Comparison of ENCODE assay signal across 9 mouse cellular contexts in the genomic region with DNA sequence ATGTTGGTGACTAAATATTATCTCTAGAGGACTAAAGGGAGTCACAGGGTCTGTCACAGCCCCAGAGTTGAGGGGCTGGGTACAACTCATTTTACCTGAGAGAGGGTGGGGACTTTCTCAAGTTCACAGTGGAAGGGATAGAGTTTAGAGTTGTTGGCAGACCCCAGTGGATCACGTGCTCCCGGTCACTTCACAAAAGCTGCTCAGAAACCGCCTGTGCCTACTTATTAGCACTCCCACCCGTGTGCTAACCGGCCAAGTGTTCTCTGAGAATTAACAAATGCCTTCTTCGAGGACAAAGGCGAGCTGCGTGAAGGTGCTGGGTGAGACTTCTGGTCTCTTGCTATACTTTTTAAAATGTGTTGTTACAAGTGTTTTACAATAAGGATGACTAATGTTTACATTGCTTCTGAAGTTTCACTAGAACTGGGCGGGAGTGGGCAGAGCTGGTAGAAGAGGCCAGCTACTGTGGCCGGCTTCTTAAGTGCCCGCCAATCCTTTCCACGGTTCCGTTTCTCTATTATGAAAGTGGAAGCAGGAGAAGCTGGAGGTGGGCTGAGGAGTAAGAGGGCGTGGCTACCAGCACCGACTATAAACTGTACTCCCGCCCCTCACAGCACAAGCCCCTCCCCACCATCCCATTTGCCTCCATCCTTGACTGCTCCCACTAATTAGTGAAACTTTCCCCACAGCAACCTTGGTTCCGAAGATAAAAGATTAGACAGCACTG. TPM values are rescaled to one million over a fixed set of nuclear protein-coding genes. Genes with fewer than 3 reads are reported as not detected.
DNase-seq lines count a peak whose midpoint lies in the region; ATAC-seq lines count a peak whose summit lies in the region.
"Had no signal": no experiment of that assay in that cellular context is flagged by ENCODE, and none has a peak within 500 bp of the region (broad histone marks: within the 10 kb centered on the region; RNA-seq: fewer than 3 reads in every experiment).

No protein-coding gene starts in this region.

- peak overlapping the region; percentile 23 for H3K4me3 ChIP-seq in kidney, embryonic 15.5 days (replicated peaks)
- H3K4me3 ChIP-seq: erythroblast, embryonic 14.5 days had no signal

- peak; percentile 12 for DNase-seq in embryo, embryonic 10.5 days (ENCODE audit: low spot score)
- no peak for DNase-seq in embryo, embryonic 9.5 days (ENCODE audit: extremely low spot score)
- peak; percentile 79 for DNase-seq in lung, postnatal 36 days
- DNase-seq in right cerebral cortex, postnatal 14 days = no peak
- no peak for DNase-seq in left cerebral cortex, postnatal 4 days
- no peak for DNase-seq in adrenal gland, adult 2 months

- no peak overlapping the region for H3K27ac ChIP-seq in kidney, embryonic 15.5 days

- peak overlapping the region; percentile 52 for H3K4me2 ChIP-seq in kidney, embryonic 15.5 days

- intact Hi-C loops in left cerebral cortex, postnatal 4 days (cut with DNase I) = no loop called here

- WGBS in kidney, embryonic 15.5 days = 18% methylated on average over 17 of the region's 17 CpGs

- H3K36me3 ChIP-seq in kidney, embryonic 15.5 days = no peaks in the 10 kb centered on the region

- ATAC-seq in common myeloid progenitor, adult 5-6 weeks (replicated peaks; ENCODE audit: low read depth, poor library complexity, severe bottlenecking) = peak; percentile 67
- ATAC-seq in kidney, embryonic 15.5 days (replicated peaks; ENCODE audit: low FRiP score) = peak; percentile 89

- peaks cover 14% of the 10 kb centered on the region for H3K4me1 ChIP-seq in kidney, embryonic 15.5 days

- H3K27me3 ChIP-seq in kidney, embryonic 15.5 days = no peaks in the 10 kb centered on the region

- peak overlapping the region; percentile 36 for H3K9ac ChIP-seq in kidney, embryonic 15.5 days

- no peaks in the 10 kb centered on the region for H3K9me3 ChIP-seq in kidney, embryonic 15.5 days (replicated peaks)

RNA-seq across cellular contexts. Expression of a gene that starts 11.5 kb away (rescaled TPM):
- 0.46 and 0.87 TPM in 2 replicates for total RNA-seq in common myeloid progenitor, adult 5-6 weeks (2017)
- polyA plus RNA-seq in kidney, embryonic 15.5 days (2015; fragmentation: Nextera tagmentation; extraction: Ambion mirVana) = 0.26 TPM in 1 of 2 replicates, not detected in the other
- not detected for total RNA-seq in left cerebral cortex, postnatal 4 days (2021)
- total RNA-seq in adrenal gland, adult 2 months (2021) = not detected
- 0.28 and 0.34 TPM in 2 replicates for polyA plus RNA-seq in adrenal gland, adult 2 months (2012; rRNA removed)
- polyA plus RNA-seq: erythroblast, embryonic 14.5 days had no signal

RNA-seq across cellular contexts. Expression of a gene that starts 21.1 kb away (rescaled TPM):
- 0.39 TPM in 1 of 2 replicates, not detected in the other for total RNA-seq in common myeloid progenitor, adult 5-6 weeks (2017)
- polyA plus RNA-seq in kidney, embryonic 15.5 days (2015; fragmentation: Nextera tagmentation; extraction: Ambion mirVana) = 0.31 and 0.39 TPM in 2 replicates
- 1 to 10 TPM in 1 of 2 experiments, under 1 TPM in 1; 0.82 to 1.2 TPM for total RNA-seq in left cerebral cortex, postnatal 4 days (2021)
- 1 to 10 TPM; 3.6 to 6.4 TPM for total RNA-seq in adrenal gland, adult 2 months (2021)
- polyA plus RNA-seq in adrenal gland, adult 2 months (2012; rRNA removed) = 10.0 and 10.3 TPM in 2 replicates

RNA-seq across cellular contexts. Expression of a gene that starts 51.4 kb away (rescaled TPM):
- total RNA-seq in common myeloid progenitor, adult 5-6 weeks (2017) = 0.19 and 0.46 TPM in 2 replicates
- 77.5 and 89.7 TPM in 2 replicates for polyA plus RNA-seq in kidney, embryonic 15.5 days (2015; fragmentation: Nextera tagmentation; extraction: Ambion mirVana)
- total RNA-seq in left cerebral cortex, postnatal 4 days (2021) = 100 to 1,000 TPM; 214 to 236 TPM
- 10 to 100 TPM; 21.9 to 46.1 TPM for total RNA-seq in adrenal gland, adult 2 months (2021)
- polyA plus RNA-seq in adrenal gland, adult 2 months (2012; rRNA removed) = 79.2 and 82.6 TPM in 2 replicates

Comparison
In these comparisons a context has a peak if more than half of its experiments do, and no peak if none do; other contexts are left out.
1. DNase-seq: peak in embryo, embryonic 10.5 days (single experiment) and lung, postnatal 36 days (single experiment); none in embryo, embryonic 9.5 days (single experiment), right cerebral cortex, postnatal 14 days (single experiment), left cerebral cortex, postnatal 4 days (single experiment) and adrenal gland, adult 2 months (single experiment).
2. RNA of a gene that starts 51.4 kb away (total RNA-seq): 214 to 236 TPM in left cerebral cortex, postnatal 4 days and 21.9 to 46.1 TPM in adrenal gland, adult 2 months; 0.19 to 0.46 TPM in common myeloid progenitor, adult 5-6 weeks; every median in the first group is over 10 times any median in the second.